Mouse (Mus musculus): Measurements from ENCODE around the gene Fam229a. TPM values are rescaled to one million over a fixed set of nuclear protein-coding genes. Genes with fewer than 3 reads are reported as not detected.
A peak's percentile ranks its signal among the peaks of the same experiment; 100 is the strongest.

The Fam229a gene
- total RNA-seq, 1 experiment from 2014 or later, result not detected

- ATAC-seq (replicated peaks; ENCODE audit: low read depth, poor library complexity, severe bottlenecking), result no peak
Observed at GRCm38 (mm10) chr4:129494681-129495080, 3.7 kb downstream of the Fam229a start.

DNA sequence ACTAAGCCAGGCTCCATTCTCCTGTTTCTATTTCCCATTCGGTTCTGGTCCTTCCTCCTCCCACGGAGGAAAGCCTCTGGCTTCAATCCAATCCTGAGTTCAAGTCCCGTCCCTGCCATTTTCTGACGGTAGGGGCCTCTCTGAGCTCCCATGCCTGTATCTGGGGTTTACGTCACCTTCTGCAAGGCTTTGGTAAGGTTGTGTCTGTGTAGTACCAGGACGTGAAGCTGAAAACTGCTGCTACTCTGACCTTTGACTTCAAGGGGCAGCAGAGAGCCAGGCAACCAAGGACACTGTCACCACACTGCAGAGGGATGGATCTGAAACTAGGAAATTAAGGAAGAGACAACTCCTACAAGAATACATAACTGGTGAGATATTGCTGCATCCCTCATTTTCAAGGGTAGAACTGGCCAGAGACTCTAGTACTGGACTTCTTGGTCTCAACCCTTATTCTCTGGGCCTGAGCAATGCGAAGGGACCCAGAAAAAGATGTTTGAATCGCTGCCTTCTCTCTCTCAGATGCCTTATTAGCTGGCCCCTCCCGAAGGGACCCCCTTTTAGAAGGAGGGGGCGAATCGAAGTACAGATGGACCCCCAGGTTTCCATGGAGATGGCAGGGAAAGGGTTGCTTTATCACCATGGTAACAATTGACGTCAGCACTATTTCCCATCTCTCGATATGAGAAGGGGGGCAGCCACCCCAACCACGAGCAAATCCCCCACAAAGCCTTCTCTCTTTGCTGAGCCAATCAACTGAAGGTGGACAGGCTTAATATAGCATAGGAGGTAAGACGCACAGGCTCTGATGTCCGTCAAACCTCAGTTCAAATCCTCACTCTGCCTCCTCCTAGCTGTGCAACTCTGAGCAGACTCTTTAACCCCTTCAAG is 4.9 kb downstream of the Fam229a start:
- ATAC-seq (replicated peaks; ENCODE audit: low read depth, poor library complexity, severe bottlenecking), result peak; percentile 45

GRCm38 (mm10) chr4:129496631-129497030 is 5.6 kb downstream of the Fam229a start:
- ATAC-seq (replicated peaks; ENCODE audit: low read depth, poor library complexity, severe bottlenecking), result peak; percentile 56

DNA sequence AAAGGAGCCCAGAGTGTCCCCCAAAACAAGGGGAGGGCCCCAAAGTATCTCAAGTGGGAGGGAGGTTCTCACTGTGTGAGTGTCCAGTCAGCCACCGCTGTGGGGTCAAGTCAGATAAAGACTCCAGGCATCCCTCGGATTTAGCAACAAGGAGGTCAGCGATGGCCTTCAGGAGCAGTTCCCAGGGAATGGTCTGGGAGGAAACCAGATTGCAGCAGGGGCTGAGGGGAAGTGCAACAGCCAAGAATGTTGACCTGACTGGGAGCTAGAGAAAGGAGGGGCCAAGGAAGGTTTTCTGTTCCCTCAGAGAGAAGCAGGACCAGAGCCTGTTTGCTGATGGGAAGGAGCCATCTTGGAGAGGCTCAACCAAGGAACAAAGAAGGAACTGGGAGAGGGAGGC is 8.0 kb downstream of the Fam229a start:
- no peak for ATAC-seq (replicated peaks; ENCODE audit: low read depth, poor library complexity, severe bottlenecking)

DNA sequence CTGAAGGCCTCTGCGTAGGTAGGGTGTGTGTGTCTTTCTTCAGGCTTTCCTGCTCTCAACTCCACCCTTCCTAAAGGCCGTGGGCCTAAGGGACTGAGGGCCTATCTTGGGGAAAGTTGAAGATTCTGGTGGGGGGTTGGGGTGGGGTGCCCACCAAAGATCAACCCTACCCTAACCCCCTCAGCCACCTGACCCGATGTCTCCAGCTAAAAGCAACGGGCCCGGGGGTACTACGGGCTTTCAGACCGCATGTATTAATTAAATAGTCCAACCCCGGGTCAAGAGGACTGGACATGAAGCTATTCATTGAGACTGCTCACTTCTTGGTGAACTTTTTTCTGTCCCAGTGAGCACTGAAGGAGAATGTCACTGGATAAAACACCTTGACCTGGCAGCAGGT is 9.0 kb downstream of the Fam229a start:
- ATAC-seq (replicated peaks; ENCODE audit: low read depth, poor library complexity, severe bottlenecking), result no peak

- peak; percentile 72 for ATAC-seq (replicated peaks; ENCODE audit: low read depth, poor library complexity, severe bottlenecking)
Observed at GRCm38 (mm10) chr4:129500607-129501566, 9.9 kb downstream of the Fam229a start.

DNA sequence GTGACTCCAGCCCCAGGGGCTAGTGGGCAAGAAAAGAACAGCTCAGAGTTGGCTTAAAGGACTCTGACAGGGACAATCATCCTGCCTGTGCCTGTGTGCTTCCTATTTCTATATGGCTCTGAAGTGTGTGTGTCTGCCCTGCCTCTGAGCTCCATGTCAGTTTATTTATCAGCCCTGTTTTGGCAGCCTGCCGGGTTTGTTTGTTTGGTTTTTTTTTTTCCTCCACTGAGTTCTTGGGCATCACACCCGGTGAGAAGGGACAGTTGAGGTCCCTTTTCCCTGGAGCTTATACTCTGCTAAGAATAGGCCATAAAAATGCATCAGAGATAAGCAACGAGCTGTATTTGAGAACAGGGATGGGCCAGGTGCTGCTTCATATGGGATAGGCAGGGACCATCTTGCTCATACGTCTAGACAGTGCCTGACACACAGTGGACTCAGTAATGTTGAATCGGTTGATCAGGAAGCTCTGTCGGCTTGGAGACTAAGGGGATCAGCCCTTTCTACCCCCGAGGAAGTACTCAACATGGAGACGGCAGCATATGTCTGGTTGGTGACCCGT is 11.4 kb downstream of the Fam229a start:
- ATAC-seq (replicated peaks; ENCODE audit: low read depth, poor library complexity, severe bottlenecking), result no peak

DNA sequence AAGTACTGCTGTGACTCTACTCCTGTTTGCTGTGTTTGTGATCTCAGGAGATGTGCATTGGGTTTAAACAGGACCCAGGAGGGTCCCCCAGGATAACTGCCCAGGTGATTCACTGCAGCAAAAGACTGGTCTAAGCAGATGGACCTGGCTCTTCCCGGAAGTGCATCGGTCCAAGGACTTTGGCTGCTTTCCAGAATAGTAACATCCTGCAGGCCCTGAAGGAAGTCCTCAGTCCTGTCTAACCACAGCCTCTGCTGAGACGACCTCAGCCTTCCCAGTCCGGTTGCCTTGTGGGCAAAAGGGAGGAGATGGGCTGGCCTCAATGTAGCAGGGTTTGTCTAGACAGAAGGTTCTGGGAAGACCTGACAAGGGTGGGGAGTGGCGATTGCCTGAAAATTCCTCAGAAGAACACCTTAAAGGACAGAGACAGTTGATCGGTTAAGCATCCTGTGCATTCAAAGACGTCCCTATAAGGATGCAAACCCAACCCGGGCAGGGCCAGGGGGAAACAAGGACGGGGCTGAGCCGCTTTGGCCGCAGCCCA is 12.0 kb downstream of the Fam229a start:
- no peak for ATAC-seq (replicated peaks; ENCODE audit: low read depth, poor library complexity, severe bottlenecking)

DNA sequence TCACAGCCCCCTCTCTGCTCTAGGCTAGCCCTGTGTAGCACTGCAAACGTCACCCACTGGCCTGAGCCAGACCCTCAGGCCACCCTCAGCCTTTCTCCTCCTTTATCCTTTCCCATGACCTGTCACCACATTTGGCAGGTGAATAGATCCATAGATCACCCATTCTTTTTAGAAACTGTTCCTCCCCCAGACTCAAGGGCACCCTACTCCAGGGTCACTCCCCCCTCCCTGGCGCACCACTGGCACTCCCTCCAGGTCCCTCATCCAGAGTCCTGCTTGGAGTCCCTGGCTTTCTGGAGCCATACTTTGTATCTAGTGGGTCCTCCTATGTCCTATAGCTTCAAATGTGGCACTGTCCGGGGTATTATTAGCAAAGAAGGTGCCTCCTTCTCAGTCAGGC is 14.5 kb downstream of the Fam229a start:
- ATAC-seq (replicated peaks; ENCODE audit: low read depth, poor library complexity, severe bottlenecking), result no peak

GRCm38 (mm10) chr4:129507434-129508236 is 16.6 kb downstream of the Fam229a start:
- ATAC-seq (replicated peaks; ENCODE audit: low read depth, poor library complexity, severe bottlenecking), result peak; percentile 66

DNA sequence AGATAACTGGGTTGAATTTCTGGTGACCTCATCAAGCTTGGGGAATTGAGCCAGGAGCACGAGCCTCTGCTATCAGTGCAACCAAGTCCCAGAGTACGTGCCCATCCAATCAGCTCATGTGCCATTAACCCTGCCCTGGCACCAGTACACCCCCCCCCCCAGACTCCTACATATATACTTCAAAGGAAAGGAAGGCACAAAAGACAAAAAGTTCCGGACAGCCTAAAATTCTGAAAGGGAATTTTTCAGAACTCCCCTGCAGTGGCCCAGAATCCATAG is 17.2 kb downstream of the Fam229a start:
- ATAC-seq (replicated peaks; ENCODE audit: low read depth, poor library complexity, severe bottlenecking), result no peak

GRCm38 (mm10) chr4:129508834-129509600 is 18.0 kb downstream of the Fam229a start:
- ATAC-seq (replicated peaks; ENCODE audit: low read depth, poor library complexity, severe bottlenecking), result no peak

DNA sequence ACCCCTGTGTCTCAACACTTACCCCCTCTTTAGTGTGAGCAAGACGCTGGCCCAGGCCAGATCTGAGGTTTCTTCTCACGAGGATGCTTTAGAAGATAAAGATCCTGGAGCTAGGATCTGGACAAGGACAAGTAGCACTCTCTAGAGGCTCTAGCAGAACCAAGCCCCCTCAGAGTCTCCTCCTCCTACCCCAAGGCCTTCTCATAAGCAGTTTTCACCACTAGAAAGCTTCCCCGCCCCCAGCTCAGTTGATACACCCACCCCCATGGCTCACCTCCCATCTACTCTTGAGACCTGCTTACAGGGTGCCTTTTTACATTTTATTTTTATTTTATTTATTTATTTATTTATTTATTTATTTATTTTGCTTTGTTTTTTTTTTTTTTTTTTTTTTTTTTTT is 18.7 kb downstream of the Fam229a start:
- no peak for ATAC-seq (replicated peaks; ENCODE audit: low read depth, poor library complexity, severe bottlenecking)

- no peak for ATAC-seq (replicated peaks; ENCODE audit: low read depth, poor library complexity, severe bottlenecking)
Observed at GRCm38 (mm10) chr4:129510723-129511412, 19.9 kb downstream of the Fam229a start.

GRCm38 (mm10) chr4:129511413-129512096 is 20.6 kb downstream of the Fam229a start:
- no peak for ATAC-seq (replicated peaks; ENCODE audit: low read depth, poor library complexity, severe bottlenecking)

DNA sequence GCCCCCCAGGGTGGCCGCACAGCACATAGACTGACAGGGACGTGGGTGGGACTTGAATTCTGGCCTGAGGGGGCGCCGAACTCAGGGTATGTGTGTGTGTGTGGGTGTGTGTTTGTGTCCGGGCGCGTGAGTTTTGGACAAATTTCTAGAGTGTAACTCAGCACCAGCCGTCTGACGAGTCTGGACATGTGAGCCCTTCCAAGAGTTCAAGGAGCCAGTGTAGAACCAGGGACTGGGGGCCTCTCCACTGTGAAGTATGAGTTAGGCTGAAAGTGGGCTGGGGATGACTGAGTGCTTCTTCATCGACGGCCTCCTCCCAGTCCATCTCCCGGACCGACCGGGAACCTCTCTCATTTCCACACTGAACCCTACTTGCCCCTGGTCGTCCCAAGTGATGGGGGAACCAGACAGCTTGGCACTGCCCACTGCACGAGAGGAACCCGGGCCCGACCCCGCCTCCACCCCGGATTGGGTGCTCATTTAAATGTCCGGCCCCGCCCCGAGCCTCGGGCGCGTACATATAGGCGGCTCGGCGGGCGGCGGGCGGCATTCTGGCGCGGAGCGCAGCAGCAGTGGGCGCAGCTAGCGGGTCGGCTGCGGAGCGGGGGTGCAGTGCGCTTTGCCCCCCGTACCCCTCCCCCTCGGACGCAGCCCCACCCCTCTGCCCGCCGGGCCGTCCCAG is 22.2 kb downstream of the Fam229a start, which contains the start of gene Marcksl1:
Gene Marcksl1 (plus strand): TSS at position 496 of the 682 bp plus-strand sequence.
- peak; percentile 80 for ATAC-seq (replicated peaks; ENCODE audit: low read depth, poor library complexity, severe bottlenecking)

DNA sequence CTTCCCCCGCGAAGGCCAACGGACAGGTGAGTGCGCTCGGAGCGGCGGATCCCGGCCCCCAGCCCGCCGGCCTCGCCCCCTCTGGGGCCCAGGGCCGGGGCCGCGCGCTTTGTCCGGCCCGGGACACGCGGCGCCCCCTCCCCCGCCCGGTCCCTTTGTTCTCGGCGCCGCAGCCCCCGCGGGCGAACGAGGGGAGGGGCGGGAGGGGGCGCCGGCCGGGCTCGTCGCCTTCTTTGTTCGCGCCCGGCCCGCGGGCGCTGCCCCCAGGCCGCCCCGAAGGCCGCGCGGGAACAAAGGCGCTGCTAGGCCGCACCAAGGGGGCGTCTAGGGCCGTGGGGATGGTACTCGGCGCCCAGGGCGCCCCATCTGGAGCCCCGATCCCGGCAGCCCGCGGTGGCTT is 22.9 kb downstream of the Fam229a start:
- ATAC-seq (replicated peaks; ENCODE audit: low read depth, poor library complexity, severe bottlenecking), result no peak
